Mouse (Mus musculus): ENCODE data around the gene Pknox2. TPM values are rescaled to one million over a fixed set of nuclear protein-coding genes. Genes with fewer than 3 reads are reported as not detected.

The Pknox2 gene
- polyA plus RNA-seq, 2 experiments, result 7.3 to 14.5 TPM

- DNase-seq (ENCODE audit: low spot score), result peak; percentile 84
- Histone ChIP-seq H3K4me2 (replicated peaks; ENCODE audit: low read depth, low read length, severe bottlenecking) (no peak overlapping the region), H3K9ac (ENCODE audit: low read depth, low read length, severe bottlenecking) (no peak overlapping the region), H3K4me1 (ENCODE audit: control insufficient read depth, insufficient read depth, low read length) (peaks cover 33% of the 10 kb centered on the region), H3K4me3 (replicated peaks; ENCODE audit: low read length) (no peak overlapping the region), H3K36me3 (ENCODE audit: control insufficient read depth, insufficient read depth, low read length) (no peaks in the 10 kb centered on the region), H3K9me3 (ENCODE audit: control insufficient read depth, low read length) (no peaks in the 10 kb centered on the region), H3K27ac (replicated peaks; ENCODE audit: low read depth, low read length) (no peak overlapping the region), H3K27me3 (ENCODE audit: control insufficient read depth, insufficient read depth, low read length) (peaks cover 8% of the 10 kb centered on the region; the same call in 1 of the 2 replicates)
- ATAC-seq (ENCODE audit: low FRiP score, low read depth), result peak; percentile 83
- WGBS, result 11% methylated on average over 9 of the region's 9 CpGs
- no peak for TF ChIP-seq POLR2A (IDR thresholded peaks at IDR 0.05; ENCODE audit: borderline replicate concordance, extremely low read depth, insufficient read depth, insufficient read length)
Observed at GRCm38 (mm10) chr9:37030347-37031213, 116.6 kb downstream of the Pknox2 start.

- Histone ChIP-seq H3K9me3 (ENCODE audit: control insufficient read depth, low read length) (no peaks in the 10 kb centered on the region), H3K4me2 (replicated peaks; ENCODE audit: low read depth, low read length, severe bottlenecking) (no peak overlapping the region), H3K36me3 (ENCODE audit: control insufficient read depth, insufficient read depth, low read length) (no peaks in the 10 kb centered on the region), H3K4me3 (replicated peaks; ENCODE audit: low read length) (no peak overlapping the region), H3K27ac (replicated peaks; ENCODE audit: low read depth, low read length) (0 out of 2 replicates have a peak overlapping the region, but pooled peaks have one; percentile 14), H3K27me3 (ENCODE audit: control insufficient read depth, insufficient read depth, low read length) (peaks cover 8% of the 10 kb centered on the region; the same call in 1 of the 2 replicates), H3K4me1 (ENCODE audit: control insufficient read depth, insufficient read depth, low read length) (peaks cover 33% of the 10 kb centered on the region), H3K9ac (ENCODE audit: low read depth, low read length, severe bottlenecking) (no peak overlapping the region)
- peak; percentile 75 for ATAC-seq (ENCODE audit: low FRiP score, low read depth)
- WGBS, result 12% methylated on average over 3 of the region's 3 CpGs
- DNase-seq (ENCODE audit: low spot score), result no peak
- TF ChIP-seq POLR2A (IDR thresholded peaks at IDR 0.05; ENCODE audit: borderline replicate concordance, extremely low read depth, insufficient read depth, insufficient read length), result no peak
Observed at GRCm38 (mm10) chr9:37029811-37030346, 117.3 kb downstream of the Pknox2 start.

GRCm38 (mm10) chr9:37027825-37028575 is 119.2 kb downstream of the Pknox2 start:
- Histone ChIP-seq H3K9ac (ENCODE audit: low read depth, low read length, severe bottlenecking) (no peak overlapping the region), H3K4me3 (replicated peaks; ENCODE audit: low read length) (no peak overlapping the region), H3K36me3 (ENCODE audit: control insufficient read depth, insufficient read depth, low read length) (no peaks in the 10 kb centered on the region), H3K4me1 (ENCODE audit: control insufficient read depth, insufficient read depth, low read length) (peaks cover 33% of the 10 kb centered on the region), H3K27ac (replicated peaks; ENCODE audit: low read depth, low read length) (no peak overlapping the region), H3K4me2 (replicated peaks; ENCODE audit: low read depth, low read length, severe bottlenecking) (no peak overlapping the region), H3K27me3 (ENCODE audit: control insufficient read depth, insufficient read depth, low read length) (peaks cover 8% of the 10 kb centered on the region; the same call in 1 of the 2 replicates), H3K9me3 (ENCODE audit: control insufficient read depth, low read length) (no peaks in the 10 kb centered on the region)
- ATAC-seq (ENCODE audit: low FRiP score, low read depth) (no peak), DNase-seq (ENCODE audit: low spot score) (no peak)
- TF ChIP-seq POLR2A (IDR thresholded peaks at IDR 0.05; ENCODE audit: borderline replicate concordance, extremely low read depth, insufficient read depth, insufficient read length), result no peak
- WGBS, result 55% methylated on average over 7 of the region's 7 CpGs

- ATAC-seq (ENCODE audit: low FRiP score, low read depth), result no peak
- H3K27ac ChIP-seq (replicated peaks; ENCODE audit: low read depth, low read length), result no peak overlapping the region
- H3K4me3 ChIP-seq (replicated peaks; ENCODE audit: low read length), result no peak overlapping the region
- H3K9me3 ChIP-seq (ENCODE audit: control insufficient read depth, low read length), result no peaks in the 10 kb centered on the region
- no peaks in the 10 kb centered on the region for H3K36me3 ChIP-seq (ENCODE audit: control insufficient read depth, insufficient read depth, low read length)
- no peak overlapping the region for H3K9ac ChIP-seq (ENCODE audit: low read depth, low read length, severe bottlenecking)
- TF ChIP-seq POLR2A (IDR thresholded peaks at IDR 0.05; ENCODE audit: borderline replicate concordance, extremely low read depth, insufficient read depth, insufficient read length), result no peak
- no peak overlapping the region for H3K4me2 ChIP-seq (replicated peaks; ENCODE audit: low read depth, low read length, severe bottlenecking)
- no peak for DNase-seq (ENCODE audit: low spot score)
- peaks cover 26% of the 10 kb centered on the region for H3K4me1 ChIP-seq (ENCODE audit: control insufficient read depth, insufficient read depth, low read length)
- 32% methylated on average over 3 of the region's 3 CpGs for WGBS
- peaks cover 4% of the 10 kb centered on the region; the same call in 1 of the 2 replicates for H3K27me3 ChIP-seq (ENCODE audit: control insufficient read depth, insufficient read depth, low read length)
Observed at GRCm38 (mm10) chr9:37025913-37026312, 121.3 kb downstream of the Pknox2 start.

Measured in limb, embryonic 14.5 days (tissue).